Mouse (Mus musculus): Measurements from ENCODE around the gene Wdr76.
"Not testable (repeated sequence)": the region's sequence is repeated elsewhere in the genome, so short reads cannot be mapped to it uniquely, and the experiment has no call there.

- not testable (repeated sequence) for TF ChIP-seq POLR2A (IDR thresholded peaks at IDR 0.05; ENCODE audit: low read depth, low read length); CTCF (IDR thresholded peaks at IDR 0.05; ENCODE audit: extremely low read depth, insufficient read length, insufficient replicate concordance, low read depth, low read length)
Observed at GRCm38 (mm10) chr2:121480916-121481315, 25.6 kb upstream of the Wdr76 start.

Data from small intestine, adult 2 months (tissue).